Mouse (Mus musculus) liver, embryonic 15.5 days (tissue): Measurements from ENCODE around the gene Emsy. TPM values are rescaled to one million over a fixed set of nuclear protein-coding genes. Genes with fewer than 3 reads are reported as not detected.

ENCODE experiments used
- ATAC-seq: fragments of 200-750 bp; cut with Nextera tagmentation; 2 replicates; pipeline ENCODE4 v1.8.0; 2017; ENCODE audit warnings: moderate number of reproducible peaks, mild to moderate bottlenecking, moderate library complexity; ENCODE audit not compliant: insufficient read depth
- H3K27ac ChIP-seq: fragments of 300-500 bp; sonication (generic); replicated peaks from 2 replicates; pipeline ENCODE4 v1.5.1; 2015; ENCODE audit warnings: mild to moderate bottlenecking, inconsistent platforms
- H3K27me3 ChIP-seq: fragments of 300-500 bp; sonication (generic); 2 replicates; pipeline ENCODE4 v1.6.1; 2015; ENCODE audit warnings: mild to moderate bottlenecking, inconsistent platforms
- H3K36me3 ChIP-seq: fragments of 300-500 bp; sonication (generic); replicated peaks from 2 replicates; pipeline ENCODE4 v1.6.1; 2015; ENCODE audit warnings: moderate library complexity, mild to moderate bottlenecking, inconsistent platforms
- H3K4me1 ChIP-seq: fragments of 300-500 bp; sonication (generic); replicated peaks from 2 replicates; pipeline ENCODE4 v1.6.1; 2015; ENCODE audit warnings: inconsistent platforms
- H3K4me2 ChIP-seq: fragments of 300-500 bp; sonication (generic); 2 replicates; pipeline ENCODE4 v1.6.1; 2015; ENCODE audit warnings: moderate library complexity, mild to moderate bottlenecking, inconsistent platforms
- H3K4me3 ChIP-seq: fragments of 300-500 bp; sonication (generic); replicated peaks from 2 replicates; pipeline ENCODE4 v1.5.1; 2015; ENCODE audit warnings: mild to moderate bottlenecking, inconsistent platforms
- H3K9ac ChIP-seq: fragments of 300-500 bp; sonication (generic); 2 replicates; pipeline ENCODE4 v1.6.1; 2015; ENCODE audit warnings: moderate library complexity, mild to moderate bottlenecking, inconsistent platforms
- H3K9me3 ChIP-seq: fragments of 300-500 bp; sonication (generic); replicated peaks from 2 replicates; pipeline ENCODE4 v1.6.1; 2016; ENCODE audit warnings: inconsistent platforms
- WGBS: fragments of 180-500 bp; shearing (Covaris S2); methylation state at CpG from one replicate; pipeline ENCODE4 v1.1.7; 2015; ENCODE audit warnings: mixed read lengths; ENCODE audit not compliant: insufficient replicate concordance; 5-methylcytosine and 5-hydroxymethylcytosine counted together
- polyA plus RNA-seq: library from polyadenylated mRNA; unstranded; fragments of >200 nt; fragmentation: Nextera tagmentation; extraction: Ambion mirVana; gene quantifications from 2 replicates; pipeline ENCODE4 v1.2.1, GENCODE M21; 2015

The Emsy gene
- polyA plus RNA-seq, 1 experiment from 2014 or later, result 6.0 TPM

DNA sequence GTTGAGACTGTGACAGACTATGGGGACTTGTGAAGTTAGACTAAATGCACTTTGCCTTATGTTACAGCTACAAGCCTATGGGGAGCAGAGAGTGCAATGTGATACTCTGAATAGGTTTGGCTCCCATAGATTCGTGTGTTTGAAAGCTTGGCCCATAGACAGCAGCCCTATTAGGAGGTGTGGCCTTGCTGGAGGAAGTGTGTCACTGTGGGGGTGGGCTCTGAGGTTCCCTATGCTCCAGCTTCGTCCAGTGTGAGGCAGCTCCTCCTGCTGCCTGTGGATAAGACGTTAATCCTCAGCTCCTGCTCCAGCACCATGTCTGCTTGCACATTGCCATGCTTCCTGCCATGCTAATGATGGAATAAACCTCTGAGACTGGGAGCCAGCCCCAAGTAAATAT is 34.2 kb upstream of the Emsy start:
- H3K9ac ChIP-seq, result no peak overlapping the region
- ATAC-seq, result no peak

DNA sequence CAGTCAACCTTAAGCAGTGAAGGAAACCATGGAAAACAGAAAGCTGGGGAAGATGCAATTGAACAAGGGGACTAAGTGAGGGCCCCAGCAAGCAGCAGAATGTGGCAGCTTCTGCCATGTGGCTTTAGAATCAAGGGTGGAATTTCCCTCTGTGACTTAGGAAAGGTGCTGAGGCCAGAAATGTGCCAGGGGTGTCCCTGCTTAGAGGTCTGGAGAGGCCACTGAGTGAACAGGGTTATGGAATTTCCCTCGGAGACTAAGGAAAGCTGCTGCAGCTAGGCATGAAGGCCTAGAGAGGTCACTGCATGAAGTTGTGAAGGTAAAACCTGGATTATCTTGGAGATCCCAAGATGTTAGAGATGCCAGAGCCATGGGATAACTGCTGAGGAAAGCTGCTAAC is 33.5 kb upstream of the Emsy start:
- peaks cover 11% of the 10 kb centered on the region; the same call in 1 of the 2 replicates for H3K4me1 ChIP-seq
- H3K9ac ChIP-seq, result no peak overlapping the region
- H3K4me3 ChIP-seq, result no peak overlapping the region
- no peaks in the 10 kb centered on the region for H3K9me3 ChIP-seq
- no peak for ATAC-seq
- H3K36me3 ChIP-seq, result no peaks in the 10 kb centered on the region
- H3K4me2 ChIP-seq, result no peak overlapping the region
- no peaks in the 10 kb centered on the region for H3K27me3 ChIP-seq
- no peak overlapping the region for H3K27ac ChIP-seq
- 59% methylated on average over 1 of the region's 1 CpGs for WGBS

More for the DNA sequence above, 34.2 kb upstream of the Emsy start:
- H3K4me3 ChIP-seq, result no peak overlapping the region
- WGBS, result 4% methylated on average over 3 of the region's 3 CpGs
- H3K27ac ChIP-seq, result no peak overlapping the region
- no peaks in the 10 kb centered on the region for H3K36me3 ChIP-seq
- H3K4me1 ChIP-seq, result peaks cover 11% of the 10 kb centered on the region; the same call in 1 of the 2 replicates
- H3K9me3 ChIP-seq, result no peaks in the 10 kb centered on the region
- H3K4me2 ChIP-seq, result no peak overlapping the region
- H3K27me3 ChIP-seq, result no peaks in the 10 kb centered on the region

- no peak overlapping the region for H3K4me3 ChIP-seq
- H3K4me1 ChIP-seq, result peaks cover 3% of the 10 kb centered on the region; the same call in 1 of the 2 replicates
- ATAC-seq, result no peak
- H3K9ac ChIP-seq, result no peak overlapping the region
- no peaks in the 10 kb centered on the region for H3K36me3 ChIP-seq
- no peak overlapping the region for H3K4me2 ChIP-seq
- 60% methylated on average over 13 of the region's 13 CpGs for WGBS
- no peak overlapping the region for H3K27ac ChIP-seq
- H3K9me3 ChIP-seq, result no peaks in the 10 kb centered on the region
- no peaks in the 10 kb centered on the region for H3K27me3 ChIP-seq
These were observed 29.3 kb upstream of the Emsy start for GRCm38 (mm10) chr7:98685895-98686294.

- Histone ChIP-seq H3K27ac (no peak overlapping the region), H3K9ac (no peak overlapping the region), H3K27me3 (no peaks in the 10 kb centered on the region), H3K36me3 (no peaks in the 10 kb centered on the region), H3K9me3 (no peaks in the 10 kb centered on the region), H3K4me3 (no peak overlapping the region), H3K4me1 (no peaks in the 10 kb centered on the region), H3K4me2 (no peak overlapping the region)
- 82% methylated on average over 10 of the region's 10 CpGs for WGBS
- ATAC-seq, result no peak
These were observed 26.2 kb upstream of the Emsy start for GRCm38 (mm10) chr7:98682821-98683220.

DNA sequence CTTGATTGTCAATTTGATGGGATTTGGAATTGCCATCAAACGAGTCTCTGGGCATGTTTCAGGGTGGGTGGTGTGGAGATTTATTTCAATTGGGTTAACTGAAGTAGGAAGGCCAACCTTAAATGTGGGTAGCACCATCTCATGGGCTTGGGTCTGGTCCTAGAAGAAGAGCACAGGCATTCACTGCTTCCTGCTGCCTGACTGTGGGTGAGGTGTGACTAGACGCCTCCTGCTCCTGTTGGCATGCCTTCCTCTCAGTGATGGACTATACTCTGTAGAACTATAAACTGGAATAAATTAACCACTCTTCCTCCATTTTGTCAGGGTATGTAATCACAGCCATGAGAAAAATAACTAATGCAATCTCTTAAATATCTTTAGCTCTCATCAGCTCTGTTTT is 24.1 kb upstream of the Emsy start:
- Histone ChIP-seq H3K27me3 (no peaks in the 10 kb centered on the region), H3K4me3 (no peak overlapping the region), H3K9ac (no peak overlapping the region), H3K9me3 (no peaks in the 10 kb centered on the region), H3K36me3 (no peaks in the 10 kb centered on the region), H3K27ac (no peak overlapping the region), H3K4me1 (no peaks in the 10 kb centered on the region), H3K4me2 (no peak overlapping the region)
- no peak for ATAC-seq
- 50% methylated on average over 2 of the region's 2 CpGs for WGBS

DNA sequence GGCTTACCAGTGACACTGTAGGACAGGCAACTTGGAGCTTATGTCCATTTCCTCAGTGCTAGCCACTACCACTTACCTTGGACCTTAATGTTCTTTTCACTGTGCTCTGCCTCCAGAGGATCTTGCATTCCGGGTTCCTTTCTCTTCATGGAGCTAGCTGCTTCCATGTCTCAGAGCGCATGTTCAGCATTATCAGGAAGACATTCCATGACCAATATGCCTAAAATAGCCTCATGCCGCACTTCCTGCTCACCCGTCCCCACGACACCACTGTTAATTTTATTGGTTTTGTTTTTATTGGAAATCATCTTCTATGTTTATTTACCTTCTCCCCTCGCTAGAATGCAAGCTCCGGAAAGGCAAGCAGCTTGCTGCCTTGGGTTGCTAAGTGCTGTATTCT is 21.9 kb upstream of the Emsy start:
- no peak overlapping the region for H3K27ac ChIP-seq
- no peak overlapping the region for H3K4me3 ChIP-seq
- WGBS, result 50% methylated on average over 7 of the region's 7 CpGs
- no peak for ATAC-seq
- no peaks in the 10 kb centered on the region for H3K4me1 ChIP-seq
- H3K9me3 ChIP-seq, result no peaks in the 10 kb centered on the region
- no peak overlapping the region for H3K9ac ChIP-seq
- H3K27me3 ChIP-seq, result no peaks in the 10 kb centered on the region
- H3K36me3 ChIP-seq, result no peaks in the 10 kb centered on the region
- H3K4me2 ChIP-seq, result no peak overlapping the region

DNA sequence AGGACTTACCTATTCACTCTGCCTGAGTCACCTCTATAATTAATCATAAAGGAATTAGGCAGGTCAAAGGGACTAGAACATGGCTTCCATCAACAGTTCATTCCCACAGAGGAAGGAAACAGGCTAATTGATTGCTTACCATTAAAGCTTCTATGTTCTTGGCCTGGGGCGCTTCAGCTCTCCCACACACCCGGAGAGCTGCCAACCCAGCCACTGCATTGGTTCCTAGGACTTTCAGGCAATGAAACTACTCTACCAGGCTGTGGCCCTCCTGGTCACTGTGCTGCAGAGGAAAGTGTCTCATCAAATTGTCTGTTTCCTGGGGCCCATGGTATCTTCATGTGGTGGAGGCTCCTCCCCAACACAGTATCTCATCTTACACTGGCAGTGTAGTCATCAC is 20.9 kb upstream of the Emsy start:
- Histone ChIP-seq H3K4me1 (no peaks in the 10 kb centered on the region), H3K9me3 (no peaks in the 10 kb centered on the region), H3K4me2 (no peak overlapping the region), H3K36me3 (no peaks in the 10 kb centered on the region), H3K4me3 (no peak overlapping the region), H3K27me3 (no peaks in the 10 kb centered on the region), H3K9ac (no peak overlapping the region), H3K27ac (no peak overlapping the region)
- WGBS, result 79% methylated on average over 2 of the region's 2 CpGs
- no peak for ATAC-seq

DNA sequence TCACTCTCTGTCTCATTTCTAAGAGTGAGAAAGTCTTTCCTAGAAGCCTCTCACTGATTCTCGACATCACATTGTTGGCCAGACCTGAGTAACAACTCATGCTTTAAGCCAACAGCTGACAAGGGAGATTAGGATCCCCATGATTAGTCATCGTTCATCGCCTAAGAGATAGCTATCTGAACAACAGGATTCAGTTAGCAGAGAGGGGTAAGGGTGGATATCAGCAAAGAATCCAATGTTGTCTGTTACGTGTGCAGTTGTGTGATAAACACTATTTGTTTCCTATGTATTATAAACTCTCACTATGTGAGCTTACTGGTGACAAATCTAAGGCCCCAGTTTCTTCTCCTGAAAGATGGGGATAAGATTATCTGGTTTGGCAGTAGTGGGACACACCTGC is 17.8 kb upstream of the Emsy start:
- Histone ChIP-seq H3K36me3 (no peaks in the 10 kb centered on the region), H3K9me3 (no peaks in the 10 kb centered on the region), H3K27ac (no peak overlapping the region), H3K9ac (no peak overlapping the region), H3K4me3 (no peak overlapping the region), H3K27me3 (no peaks in the 10 kb centered on the region), H3K4me2 (no peak overlapping the region), H3K4me1 (0 out of 2 replicates have a peak, but pooled peaks cover 5% of the 10 kb centered on the region)
- no peak for ATAC-seq
- WGBS, result 22% methylated on average over 4 of the region's 4 CpGs

GRCm38 (mm10) chr7:98672241-98672955 is 15.8 kb upstream of the Emsy start:
- no peak overlapping the region for H3K4me3 ChIP-seq
- no peaks in the 10 kb centered on the region for H3K27me3 ChIP-seq
- H3K4me2 ChIP-seq, result no peak overlapping the region
- ATAC-seq, result no peak
- WGBS, result 52% methylated on average over 11 of the region's 11 CpGs
- no peak overlapping the region for H3K27ac ChIP-seq
- no peaks in the 10 kb centered on the region for H3K9me3 ChIP-seq
- 0 out of 2 replicates have a peak, but pooled peaks cover 5% of the 10 kb centered on the region for H3K4me1 ChIP-seq
- no peaks in the 10 kb centered on the region for H3K36me3 ChIP-seq
- H3K9ac ChIP-seq, result no peak overlapping the region

- WGBS, result 42% methylated on average over 9 of the region's 9 CpGs
- Histone ChIP-seq H3K4me3 (no peak overlapping the region), H3K27ac (no peak overlapping the region), H3K27me3 (no peaks in the 10 kb centered on the region), H3K36me3 (no peaks in the 10 kb centered on the region), H3K4me2 (no peak overlapping the region), H3K9me3 (no peaks in the 10 kb centered on the region), H3K9ac (no peak overlapping the region), H3K4me1 (0 out of 2 replicates have a peak, but pooled peaks cover 5% of the 10 kb centered on the region)
- ATAC-seq, result no peak
These were observed 14.8 kb upstream of the Emsy start for GRCm38 (mm10) chr7:98671416-98671815.

- H3K36me3 ChIP-seq, result no peaks in the 10 kb centered on the region
- ATAC-seq, result no peak
- no peaks in the 10 kb centered on the region for H3K27me3 ChIP-seq
- H3K4me2 ChIP-seq, result no peak overlapping the region
- no peak overlapping the region for H3K27ac ChIP-seq
- H3K4me3 ChIP-seq, result no peak overlapping the region
- H3K9me3 ChIP-seq, result no peaks in the 10 kb centered on the region
- WGBS, result 46% methylated on average over 4 of the region's 4 CpGs
- 0 out of 2 replicates have a peak, but pooled peaks cover 5% of the 10 kb centered on the region for H3K4me1 ChIP-seq
- no peak overlapping the region for H3K9ac ChIP-seq
These were observed 14.2 kb upstream of the Emsy start for GRCm38 (mm10) chr7:98670831-98671230.
